Comparison of ENCODE assay signal across 8 mouse cellular contexts in genomic region chr7:101050724-101051550, GRCm38 (mm10). TPM values are rescaled to one million over a fixed set of nuclear protein-coding genes. Genes with fewer than 3 reads are reported as not detected.
A peak's percentile ranks its signal among the peaks of the same experiment; 100 is the strongest.
DNase-seq lines count a peak whose midpoint lies in the region; ATAC-seq and TF ChIP-seq lines count a peak whose summit lies in the region.

No protein-coding gene starts in this region.

- no peak for TF ChIP-seq CTCF in gastrocnemius, adult 2 months (IDR thresholded peaks at IDR 0.05)

- H3K27ac ChIP-seq in gastrocnemius, adult 2 months: peak overlapping the region; percentile 78
- no peak overlapping the region for H3K27ac ChIP-seq in midbrain, embryonic 12.5 days (replicated peaks)
- H3K27ac ChIP-seq in midbrain, embryonic 10.5 days (replicated peaks): no peak overlapping the region
- H3K27ac ChIP-seq in heart, embryonic 10.5 days: 0 out of 2 replicates have a peak overlapping the region, but pooled peaks have one; percentile 11
- H3K27ac ChIP-seq in midbrain, embryonic 16.5 days (ENCODE audit: low read length): no peak overlapping the region

- 0 out of 2 replicates have a peak, but pooled peaks cover 5% of the 10 kb centered on the region for H3K27me3 ChIP-seq in midbrain, embryonic 12.5 days
- no peaks in the 10 kb centered on the region for H3K27me3 ChIP-seq in midbrain, embryonic 10.5 days (ENCODE audit: low read depth, poor library complexity, severe bottlenecking)
- H3K27me3 ChIP-seq in heart, embryonic 10.5 days (ENCODE audit: insufficient read depth, poor library complexity, severe bottlenecking): 0 out of 2 replicates have a peak, but pooled peaks cover 5% of the 10 kb centered on the region
- no peaks in the 10 kb centered on the region for H3K27me3 ChIP-seq in midbrain, embryonic 16.5 days (ENCODE audit: control insufficient read depth, insufficient read depth, low read depth, low read length)

- intact Hi-C loops in gastrocnemius, adult 2 months (cut with DNase I): loop anchor here (1.0 to 5.0 kb wide), 3 partner anchors 63 to 144 kb away; no protein-coding TSS in a partner anchor

- no peaks in the 10 kb centered on the region for H3K9me3 ChIP-seq in midbrain, embryonic 12.5 days
- no peaks in the 10 kb centered on the region for H3K9me3 ChIP-seq in midbrain, embryonic 10.5 days (replicated peaks)
- H3K9me3 ChIP-seq in heart, embryonic 10.5 days: no peaks in the 10 kb centered on the region
- H3K9me3 ChIP-seq in midbrain, embryonic 16.5 days (replicated peaks; ENCODE audit: control insufficient read depth, low read length, poor library complexity, severe bottlenecking): no peaks in the 10 kb centered on the region

- no peak for DNase-seq in gastrocnemius, adult 2 months
- DNase-seq in gastrocnemius, adult 18-20 months (ENCODE audit: low spot score): no peak
- DNase-seq in midbrain, embryonic 10.5 days (ENCODE audit: low spot score): no peak
- no peak for DNase-seq in heart, embryonic 10.5 days (ENCODE audit: low spot score)
- DNase-seq in thymus, adult 18-20 months: no peak
- no peak for DNase-seq in layer of hippocampus, postnatal 25 days (ENCODE audit: extremely low spot score in 1 of 2, low spot score in 1 of 2)

- H3K4me2 ChIP-seq in midbrain, embryonic 12.5 days (replicated peaks): no peak overlapping the region
- no peak overlapping the region for H3K4me2 ChIP-seq in midbrain, embryonic 16.5 days (ENCODE audit: low read length)

- no peak overlapping the region for H3K9ac ChIP-seq in midbrain, embryonic 12.5 days (replicated peaks)
- no peak overlapping the region for H3K9ac ChIP-seq in midbrain, embryonic 16.5 days (ENCODE audit: low read depth, low read length)

- H3K4me3 ChIP-seq in gastrocnemius, adult 2 months: no peak overlapping the region
- no peak overlapping the region for H3K4me3 ChIP-seq in midbrain, embryonic 12.5 days
- H3K4me3 ChIP-seq in midbrain, embryonic 10.5 days: no peak overlapping the region
- no peak overlapping the region for H3K4me3 ChIP-seq in heart, embryonic 10.5 days
- no peak overlapping the region for H3K4me3 ChIP-seq in midbrain, embryonic 16.5 days (ENCODE audit: low read depth, low read length)

- H3K36me3 ChIP-seq in midbrain, embryonic 12.5 days: no peaks in the 10 kb centered on the region
- no peaks in the 10 kb centered on the region for H3K36me3 ChIP-seq in midbrain, embryonic 10.5 days
- no peaks in the 10 kb centered on the region for H3K36me3 ChIP-seq in heart, embryonic 10.5 days
- no peaks in the 10 kb centered on the region for H3K36me3 ChIP-seq in midbrain, embryonic 16.5 days (ENCODE audit: control insufficient read depth, insufficient read depth, low read length)

- ATAC-seq in midbrain, embryonic 12.5 days (ENCODE audit: low FRiP score, low read depth): peak; percentile 9; the same call in 1 of the 2 replicates
- peak; percentile 33 for ATAC-seq in midbrain, embryonic 16.5 days

- H3K4me1 ChIP-seq in midbrain, embryonic 12.5 days: peaks cover 3% of the 10 kb centered on the region; the same call in 1 of the 2 replicates
- H3K4me1 ChIP-seq in midbrain, embryonic 10.5 days: peaks cover 20% of the 10 kb centered on the region
- peaks cover 26% of the 10 kb centered on the region for H3K4me1 ChIP-seq in heart, embryonic 10.5 days
- H3K4me1 ChIP-seq in midbrain, embryonic 16.5 days (ENCODE audit: control insufficient read depth, insufficient read depth, low read length): 0 out of 2 replicates have a peak, but pooled peaks cover 2% of the 10 kb centered on the region

- WGBS in midbrain, embryonic 12.5 days: 77% methylated on average over 13 of the region's 13 CpGs
- 79% methylated on average over 13 of the region's 13 CpGs for WGBS in midbrain, embryonic 10.5 days
- 62% methylated on average over 13 of the region's 13 CpGs for WGBS in heart, embryonic 10.5 days
- 71% methylated on average over 13 of the region's 13 CpGs for WGBS in midbrain, embryonic 16.5 days

RNA-seq across cellular contexts. Expression of gene P2ry2, which starts 38.3 kb away (rescaled TPM):
- total RNA-seq in gastrocnemius, adult 2 months (2021): 10 to 100 TPM; 29.5 to 41.7 TPM
- 10 to 100 TPM; 30.7 to 32.7 TPM for total RNA-seq in gastrocnemius, adult 18-20 months (2021)
- 0.32 TPM in 1 of 2 replicates, not detected in the other for polyA plus RNA-seq in midbrain, embryonic 12.5 days (2016; fragmentation: Nextera tagmentation; extraction: Ambion mirVana)
- polyA plus RNA-seq in midbrain, embryonic 10.5 days (2016; fragmentation: Nextera tagmentation; extraction: Ambion mirVana): 0.22 TPM in 2 replicates
- 1.0 and 1.1 TPM in 2 replicates for polyA plus RNA-seq in heart, embryonic 10.5 days (2016; fragmentation: Nextera tagmentation; extraction: Ambion mirVana)
- 0.21 and 0.22 TPM in 2 replicates for polyA plus RNA-seq in midbrain, embryonic 16.5 days (2015; fragmentation: Nextera tagmentation; extraction: Ambion mirVana)
- total RNA-seq in layer of hippocampus, postnatal 25 days (2021): 1 to 10 TPM in 1 of 2 experiments, under 1 TPM in 1; 0.62 to 1.3 TPM

RNA-seq across cellular contexts. Expression of gene Fchsd2, which starts 41.7 kb away (rescaled TPM):
- total RNA-seq in gastrocnemius, adult 2 months (2021): 1 to 10 TPM; 3.7 to 7.1 TPM
- total RNA-seq in gastrocnemius, adult 18-20 months (2021): 1 to 10 TPM; 5.2 to 6.3 TPM
- polyA plus RNA-seq in midbrain, embryonic 12.5 days (2016; fragmentation: Nextera tagmentation; extraction: Ambion mirVana): 37.6 and 39.3 TPM in 2 replicates
- polyA plus RNA-seq in midbrain, embryonic 10.5 days (2016; fragmentation: Nextera tagmentation; extraction: Ambion mirVana): 19.0 and 21.2 TPM in 2 replicates
- 14.2 and 17.3 TPM in 2 replicates for polyA plus RNA-seq in heart, embryonic 10.5 days (2016; fragmentation: Nextera tagmentation; extraction: Ambion mirVana)
- 42.0 and 45.2 TPM in 2 replicates for polyA plus RNA-seq in midbrain, embryonic 16.5 days (2015; fragmentation: Nextera tagmentation; extraction: Ambion mirVana)
- total RNA-seq in layer of hippocampus, postnatal 25 days (2021): 10 to 100 TPM; 33.0 to 41.8 TPM

Comparison
In these comparisons a context has a peak if more than half of its experiments do, and no peak if none do; other contexts are left out.
1. H3K27ac ChIP-seq: peak in gastrocnemius, adult 2 months (single experiment) and heart, embryonic 10.5 days (single experiment); none in midbrain, embryonic 12.5 days (single experiment), midbrain, embryonic 10.5 days (single experiment) and midbrain, embryonic 16.5 days (single experiment).